In genomic region chr4:150713291-150713690, GRCm38 (mm10) we compare ENCODE assay signal across 15 mouse cellular contexts.
DNase-seq lines count a peak whose midpoint lies in the region; ATAC-seq and TF ChIP-seq lines count a peak whose summit lies in the region.
"Had no signal": no experiment of that assay in that cellular context is flagged by ENCODE, and none has a peak within 500 bp of the region (broad histone marks: within the 10 kb centered on the region; RNA-seq: fewer than 3 reads in every experiment).

No protein-coding gene starts in this region.

- TF ChIP-seq CTCF in gastrocnemius, adult 2 months (IDR thresholded peaks at IDR 0.05): no peak
- TF ChIP-seq CTCF in kidney, postnatal 0 days (IDR thresholded peaks at IDR 0.05; ENCODE audit: low read depth): no peak
- no peak for TF ChIP-seq CTCF in testis, adult 2 months (IDR thresholded peaks at IDR 0.05; ENCODE audit: control insufficient read depth, insufficient read depth, insufficient replicate concordance, low read depth, low read length)

- no peaks in the 10 kb centered on the region for H3K36me3 ChIP-seq in kidney, postnatal 0 days (ENCODE audit: insufficient read depth, low read length)
- no peaks in the 10 kb centered on the region for H3K36me3 ChIP-seq in testis, adult 2 months (ENCODE audit: control insufficient read depth, insufficient read depth, low read length)
- H3K36me3 ChIP-seq: G1E; intestine, embryonic 15.5 days had no signal

- H3K4me2 ChIP-seq in kidney, postnatal 0 days (ENCODE audit: low read length): no peak overlapping the region
- H3K4me2 ChIP-seq: intestine, embryonic 15.5 days had no signal

- no peak overlapping the region for H3K9ac ChIP-seq in kidney, postnatal 0 days (ENCODE audit: low read depth, low read length)
- H3K9ac ChIP-seq: intestine, embryonic 15.5 days had no signal

- intact Hi-C loops in gastrocnemius, adult 2 months (cut with DNase I): no loop called here

- no peaks in the 10 kb centered on the region for H3K27me3 ChIP-seq in kidney, postnatal 0 days (ENCODE audit: insufficient read depth, low read length)
- H3K27me3 ChIP-seq in testis, adult 2 months (ENCODE audit: control insufficient read depth, insufficient read depth, low read length): no peaks in the 10 kb centered on the region
- H3K27me3 ChIP-seq: intestine, embryonic 15.5 days had no signal

- WGBS in kidney, postnatal 0 days: 38% methylated on average over 5 of the region's 5 CpGs

- TF ChIP-seq POLR2A in testis, adult 2 months (IDR thresholded peaks at IDR 0.05; ENCODE audit: control insufficient read depth, low read depth, low read length): no peak

- peaks cover 20% of the 10 kb centered on the region for H3K4me1 ChIP-seq in kidney, postnatal 0 days (replicated peaks; ENCODE audit: insufficient read depth, low read length)
- peaks cover 4% of the 10 kb centered on the region for H3K4me1 ChIP-seq in testis, adult 2 months (ENCODE audit: control insufficient read depth, insufficient read depth, low read length)

- no peak for DNase-seq in gastrocnemius, adult 2 months
- no peak for DNase-seq in gastrocnemius, postnatal 4 days (ENCODE audit: low spot score in 2 of 2)
- peak; percentile 46 for DNase-seq in kidney, postnatal 0 days (ENCODE audit: low spot score)
- no peak for DNase-seq in kidney, adult 9 months
- no peak for DNase-seq in testis, postnatal 14 days (ENCODE audit: low spot score)
- DNase-seq in frontal cortex, postnatal 36 days (ENCODE audit: low spot score in 2 of 2): no peak
- no peak for DNase-seq in c-Kit-positive CD71-positive TER-119-positive erythroid progenitor cells, embryonic 14.5 days (ENCODE audit: low spot score)
- DNase-seq: adrenal gland, postnatal 25 days; cerebellum, adult 11-12 months; right cerebral cortex, adult 18-20 months had no signal

- ATAC-seq in kidney, postnatal 0 days (replicated peaks; ENCODE audit: low FRiP score, low read depth): no peak
- ATAC-seq: intestine, embryonic 15.5 days; midbrain, embryonic 16.5 days had no signal

- no peaks in the 10 kb centered on the region for H3K9me3 ChIP-seq in kidney, postnatal 0 days (replicated peaks; ENCODE audit: low read length)
- H3K9me3 ChIP-seq: G1E; intestine, embryonic 15.5 days had no signal

- H3K4me3 ChIP-seq in gastrocnemius, adult 2 months: no peak overlapping the region
- H3K4me3 ChIP-seq in kidney, postnatal 0 days (replicated peaks; ENCODE audit: low read depth, low read length): no peak overlapping the region
- no peak overlapping the region for H3K4me3 ChIP-seq in testis, adult 2 months (ENCODE audit: control insufficient read depth, low read depth, low read length)
- H3K4me3 ChIP-seq: intestine, embryonic 15.5 days had no signal

- peak overlapping the region; percentile 75 for H3K27ac ChIP-seq in gastrocnemius, adult 2 months
- no peak overlapping the region for H3K27ac ChIP-seq in kidney, postnatal 0 days
- H3K27ac ChIP-seq in testis, adult 2 months (ENCODE audit: control insufficient read depth, insufficient read depth, low read depth, low read length): peak overlapping the region; percentile 44; the same call in 1 of the 2 replicates
- H3K27ac ChIP-seq: intestine, embryonic 15.5 days; macrophage had no signal
